Mouse (Mus musculus) kidney, postnatal 10 days (tissue): Measurements from ENCODE around the gene Heg1.

Experiments used
- DNase-seq: peaks from one replicate; pipeline ENCODE4 v3.0.0; 2021; ENCODE audit warnings: mixed read lengths

The Heg1 gene

GRCm38 (mm10) chr16:33708585-33709397 lies 24.6 kb downstream of the Heg1 start:
- DNase-seq: no peak

GRCm38 (mm10) chr16:33714271-33714670 lies 30.1 kb downstream of the Heg1 start:
- peak; percentile 84 for DNase-seq

GRCm38 (mm10) chr16:33723241-33723640 lies 39.1 kb downstream of the Heg1 start:
- DNase-seq: no peak

GRCm38 (mm10) chr16:33723983-33724382 lies 39.8 kb downstream of the Heg1 start:
- DNase-seq: no peak

GRCm38 (mm10) chr16:33726261-33726660 lies 42.1 kb downstream of the Heg1 start:
- DNase-seq: no peak

- no peak for DNase-seq
Measured at GRCm38 (mm10) chr16:33726892-33727291, 42.7 kb downstream of the Heg1 start.

- DNase-seq: peak; percentile 34
Measured at GRCm38 (mm10) chr16:33728427-33728826, 44.3 kb downstream of the Heg1 start.

GRCm38 (mm10) chr16:33731291-33731690 lies 47.1 kb downstream of the Heg1 start:
- DNase-seq: no peak

GRCm38 (mm10) chr16:33732237-33732749 lies 48.1 kb downstream of the Heg1 start:
- no peak for DNase-seq

GRCm38 (mm10) chr16:33732846-33733580 lies 48.8 kb downstream of the Heg1 start:
- DNase-seq: no peak

- no peak for DNase-seq
Measured at GRCm38 (mm10) chr16:33733864-33734263, 49.7 kb downstream of the Heg1 start.

- no peak for DNase-seq
Measured at GRCm38 (mm10) chr16:33734545-33734944, 50.4 kb downstream of the Heg1 start.

GRCm38 (mm10) chr16:33735238-33735637 lies 51.1 kb downstream of the Heg1 start:
- DNase-seq: no peak

- no peak for DNase-seq
Measured at GRCm38 (mm10) chr16:33735791-33736190, 51.6 kb downstream of the Heg1 start.

GRCm38 (mm10) chr16:33736746-33737145 lies 52.6 kb downstream of the Heg1 start:
- no peak for DNase-seq

- DNase-seq: no peak
Measured at GRCm38 (mm10) chr16:33738949-33739719, 55.0 kb downstream of the Heg1 start.

- peak; percentile 77 for DNase-seq
Measured at GRCm38 (mm10) chr16:33739802-33740201, 55.6 kb downstream of the Heg1 start.

- DNase-seq: no peak
Measured at GRCm38 (mm10) chr16:33740416-33740815, 56.2 kb downstream of the Heg1 start.

- DNase-seq: no peak
Measured at GRCm38 (mm10) chr16:33741795-33742194, 57.6 kb downstream of the Heg1 start.

- DNase-seq: no peak
Measured at GRCm38 (mm10) chr16:33742233-33742632, 58.1 kb downstream of the Heg1 start.

GRCm38 (mm10) chr16:33744622-33745419 lies 60.7 kb downstream of the Heg1 start:
- DNase-seq: peak; percentile 62

GRCm38 (mm10) chr16:33745457-33745856 lies 61.3 kb downstream of the Heg1 start:
- no peak for DNase-seq
